Mouse (Mus musculus): ENCODE measurements at regions not wholly inside any gene's neighbourhood (a gene's known extent, or its start where the extent isn't known, plus 50 kb on each side); places are given as distances from the start of the nearest gene placed in this dataset.

DNA sequence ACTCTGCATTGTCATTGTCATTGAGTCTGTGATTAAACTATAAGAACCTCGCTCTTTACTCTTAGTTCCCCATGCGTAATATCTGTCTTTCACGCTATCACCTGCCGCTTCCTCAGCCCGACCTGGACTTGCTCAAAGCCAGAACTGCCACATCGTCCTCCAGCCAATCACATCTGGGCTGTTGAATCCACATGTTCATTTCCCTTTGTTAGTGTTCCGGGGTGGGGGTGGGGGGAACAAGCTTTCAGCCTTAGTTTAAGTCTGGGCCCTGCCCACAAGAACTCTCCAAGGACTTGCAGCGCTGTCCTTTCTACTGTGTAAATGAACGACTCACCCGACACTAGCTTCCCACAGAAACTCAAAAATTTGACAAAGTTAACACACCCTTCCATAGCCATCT is 2154.6 kb upstream of the Gm7489 start:
- DNase-seq (ENCODE audit: low spot score), result no peak

- DNase-seq (ENCODE audit: low spot score), result peak; percentile 15
These were observed 2153.8 kb upstream of the Gm7489 start for GRCm38 (mm10) chr15:51730805-51731412.

DNA sequence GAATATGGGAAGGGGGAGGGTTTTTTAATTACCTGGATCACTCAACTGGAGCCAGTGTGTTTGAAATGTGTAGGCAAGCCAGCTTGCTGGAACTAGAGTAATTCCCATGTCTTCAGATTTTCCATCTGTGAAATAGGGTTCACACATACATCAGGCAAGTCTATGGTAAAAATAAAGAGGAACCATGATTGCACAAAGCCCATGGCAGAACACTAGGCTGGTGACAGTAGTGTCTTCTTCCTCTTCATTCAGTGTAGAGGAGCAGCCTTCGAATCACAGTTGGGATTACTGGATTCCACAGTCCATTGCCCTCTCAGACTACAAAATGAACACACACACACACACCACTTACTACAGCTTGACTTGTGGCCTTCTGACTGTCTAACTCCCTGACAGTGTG is 2150.5 kb upstream of the Gm7489 start:
- DNase-seq (ENCODE audit: low spot score), result no peak
